Mouse (Mus musculus) heart, embryonic 14.5 days (tissue): ENCODE results near the gene Skp2. TPM values are rescaled to one million over a fixed set of nuclear protein-coding genes. Genes with fewer than 3 reads are reported as not detected.

Source experiments
- ATAC-seq: fragments of 200-750 bp; cut with Nextera tagmentation; 2 replicates; pipeline ENCODE4 v1.8.0; 2017; ENCODE audit warnings: low read depth, moderate TSS enrichment; ENCODE audit not compliant: insufficient number of reproducible peaks, insufficient read depth, low FRiP score
- H3K27ac ChIP-seq, 2 experiments: fragments of 200-500 bp in 1 of 2; fragments of 300-500 bp in 1 of 2; sonication (generic) in 1 of 2; replicated peaks in 1 of 2; 2 replicates each; pipeline ENCODE4 v1.5.1; 2012 to 2014; ENCODE audit warnings: low read depth in 2 of 2, low read length in 2 of 2, control low read depth in 1 of 2, mild to moderate bottlenecking in 1 of 2, mixed read lengths in 1 of 2; ENCODE audit not compliant: control insufficient read depth in 1 of 2, insufficient read depth in 1 of 2
- H3K27me3 ChIP-seq: fragments of 300-500 bp; sonication (generic); 2 replicates; pipeline ENCODE4 v1.6.1; 2014; ENCODE audit warnings: mild to moderate bottlenecking, low read length, control low read depth; ENCODE audit not compliant: control insufficient read depth, insufficient read depth
- H3K36me3 ChIP-seq: fragments of 300-500 bp; sonication (generic); 2 replicates; pipeline ENCODE4 v1.6.1; 2014; ENCODE audit warnings: mild to moderate bottlenecking, control low read depth, low read length, mixed read lengths; ENCODE audit not compliant: control insufficient read depth, insufficient read depth
- H3K4me1 ChIP-seq, 2 experiments: fragments of 200-500 bp in 1 of 2; fragments of 300-500 bp in 1 of 2; sonication (generic) in 1 of 2; 2 replicates each; pipeline ENCODE4 v1.6.1; 2012 to 2014; ENCODE audit warnings: low read length in 2 of 2, control low read depth in 1 of 2, mixed read lengths in 1 of 2; ENCODE audit not compliant: control insufficient read depth in 2 of 2, insufficient read depth in 2 of 2
- H3K4me2 ChIP-seq: fragments of 300-500 bp; sonication (generic); 2 replicates; pipeline ENCODE4 v1.6.1; 2014; ENCODE audit warnings: mild to moderate bottlenecking, low read length
- H3K4me3 ChIP-seq, 2 experiments: fragments of 200-500 bp in 1 of 2; fragments of 300-500 bp in 1 of 2; sonication (generic) in 1 of 2; 2 replicates each; pipeline ENCODE4 v1.5.1; 2012 to 2014; ENCODE audit warnings: low read length in 2 of 2, mild to moderate bottlenecking in 2 of 2, control low read depth in 1 of 2, low read depth in 1 of 2, moderate library complexity in 1 of 2; ENCODE audit not compliant: control insufficient read depth in 1 of 2, insufficient read depth in 1 of 2
- H3K9ac ChIP-seq: fragments of 300-500 bp; sonication (generic); 2 replicates; pipeline ENCODE4 v1.6.1; 2014; ENCODE audit warnings: mild to moderate bottlenecking, low read length
- H3K9me3 ChIP-seq: fragments of 300-500 bp; sonication (generic); 2 replicates; pipeline ENCODE4 v1.6.1; 2016; ENCODE audit warnings: low read length, control low read depth; ENCODE audit not compliant: control insufficient read depth
- WGBS: fragments of 180-500 bp; shearing (Covaris S2); extraction: QIAGEN DNeasy Blood & Tissue Kit; methylation state at CpG from one replicate; pipeline ENCODE4 v1.1.7; 2014; 5-methylcytosine and 5-hydroxymethylcytosine counted together
- polyA plus RNA-seq: library from polyadenylated mRNA; unstranded; fragments of >200 nt; fragmentation: Nextera tagmentation; extraction: Ambion mirVana; gene quantifications from 2 replicates; pipeline ENCODE4 v1.2.1, GENCODE M21; 2014

The Skp2 gene
- polyA plus RNA-seq, 1 experiment from 2014 or later = 23.1 TPM

GRCm38 (mm10) chr15:9127051-9127791, 28.0 kb downstream of the Skp2 start:
- peaks cover 92% of the 10 kb centered on the region for H3K36me3 ChIP-seq
- no peaks in the 10 kb centered on the region for H3K9me3 ChIP-seq
- no peak for ATAC-seq
- no peak overlapping the region for H3K9ac ChIP-seq
- no peak overlapping the region for H3K4me2 ChIP-seq
- H3K4me1 ChIP-seq = no peaks in the 10 kb centered on the region
- H3K27ac ChIP-seq = no peak overlapping the region
- H3K4me3 ChIP-seq = no peak overlapping the region
- H3K27me3 ChIP-seq = no peaks in the 10 kb centered on the region
- 79% methylated on average over 7 of the region's 7 CpGs for WGBS

- Histone ChIP-seq H3K9ac (no peak overlapping the region), H3K4me2 (no peak overlapping the region), H3K36me3 (peaks cover 95% of the 10 kb centered on the region), H3K9me3 (no peaks in the 10 kb centered on the region), H3K27ac (no peak overlapping the region), H3K4me3 (no peak overlapping the region), H3K4me1 (no peaks in the 10 kb centered on the region), H3K27me3 (no peaks in the 10 kb centered on the region)
- ATAC-seq = no peak
- 89% methylated on average over 21 of the region's 21 CpGs for WGBS
Measured at GRCm38 (mm10) chr15:9124856-9125255, 30.4 kb downstream of the Skp2 start.

- Histone ChIP-seq H3K27me3 (no peaks in the 10 kb centered on the region), H3K36me3 (peaks cover 98% of the 10 kb centered on the region), H3K27ac (no peak overlapping the region), H3K9me3 (no peaks in the 10 kb centered on the region), H3K9ac (no peak overlapping the region), H3K4me2 (no peak overlapping the region), H3K4me1 (no peaks in the 10 kb centered on the region), H3K4me3 (no peak overlapping the region)
- ATAC-seq = no peak
- 85% methylated on average over 4 of the region's 4 CpGs for WGBS
Measured at GRCm38 (mm10) chr15:9122989-9123388, 32.2 kb downstream of the Skp2 start.

- Histone ChIP-seq H3K4me2 (no peak overlapping the region), H3K27me3 (no peaks in the 10 kb centered on the region), H3K27ac (no peak overlapping the region), H3K9ac (no peak overlapping the region), H3K4me3 (no peak overlapping the region), H3K9me3 (no peaks in the 10 kb centered on the region), H3K4me1 (no peaks in the 10 kb centered on the region), H3K36me3 (peaks cover 99% of the 10 kb centered on the region)
- no peak for ATAC-seq
- WGBS = 93% methylated on average over 2 of the region's 2 CpGs
Measured at GRCm38 (mm10) chr15:9120081-9120480, 35.1 kb downstream of the Skp2 start.

GRCm38 (mm10) chr15:9118852-9119251, 36.4 kb downstream of the Skp2 start:
- Histone ChIP-seq H3K27ac (no peak overlapping the region), H3K4me1 (no peaks in the 10 kb centered on the region), H3K9ac (no peak overlapping the region), H3K4me2 (no peak overlapping the region), H3K4me3 (no peak overlapping the region), H3K27me3 (no peaks in the 10 kb centered on the region), H3K9me3 (no peaks in the 10 kb centered on the region), H3K36me3 (peaks cover 98% of the 10 kb centered on the region)
- no peak for ATAC-seq
- 76% methylated on average over 4 of the region's 4 CpGs for WGBS

- WGBS = 65% methylated on average over 5 of the region's 5 CpGs
- ATAC-seq = no peak
- H3K36me3 ChIP-seq = peaks cover 92% of the 10 kb centered on the region
Measured at GRCm38 (mm10) chr15:9114599-9114998, 40.6 kb downstream of the Skp2 start.

GRCm38 (mm10) chr15:9114131-9114530, 41.1 kb downstream of the Skp2 start:
- no peak overlapping the region for H3K4me3 ChIP-seq
- H3K9me3 ChIP-seq = no peaks in the 10 kb centered on the region
- H3K27me3 ChIP-seq = no peaks in the 10 kb centered on the region
- H3K4me2 ChIP-seq = no peak overlapping the region
- ATAC-seq = no peak
- H3K36me3 ChIP-seq = peaks cover 91% of the 10 kb centered on the region
- WGBS = 85% methylated on average over 4 of the region's 4 CpGs
- no peak overlapping the region for H3K27ac ChIP-seq
- no peaks in the 10 kb centered on the region; a peak in 1 of 4 replicates for H3K4me1 ChIP-seq
- H3K9ac ChIP-seq = no peak overlapping the region

More at GRCm38 (mm10) chr15:9114599-9114998, 40.6 kb downstream of the Skp2 start:
- H3K9me3 ChIP-seq = no peaks in the 10 kb centered on the region
- H3K4me3 ChIP-seq = no peak overlapping the region
- no peak overlapping the region for H3K27ac ChIP-seq
- no peak overlapping the region for H3K4me2 ChIP-seq
- H3K27me3 ChIP-seq = no peaks in the 10 kb centered on the region
- H3K4me1 ChIP-seq = no peaks in the 10 kb centered on the region; a peak in 1 of 4 replicates
- H3K9ac ChIP-seq = no peak overlapping the region

GRCm38 (mm10) chr15:9113556-9113955, 41.7 kb downstream of the Skp2 start:
- no peak overlapping the region for H3K9ac ChIP-seq
- 60% methylated on average over 9 of the region's 9 CpGs for WGBS
- no peaks in the 10 kb centered on the region; a peak in 1 of 4 replicates for H3K4me1 ChIP-seq
- no peak overlapping the region for H3K27ac ChIP-seq
- ATAC-seq = no peak
- no peaks in the 10 kb centered on the region for H3K9me3 ChIP-seq
- H3K27me3 ChIP-seq = no peaks in the 10 kb centered on the region
- H3K4me3 ChIP-seq = no peak overlapping the region
- no peak overlapping the region for H3K4me2 ChIP-seq
- H3K36me3 ChIP-seq = peaks cover 90% of the 10 kb centered on the region
